Mouse (Mus musculus) heart, embryonic 15.5 days (tissue): ENCODE data around the gene Fbxw21. TPM values are rescaled to one million over a fixed set of nuclear protein-coding genes. Genes with fewer than 3 reads are reported as not detected.

ENCODE experiments used
- ATAC-seq: fragments of 200-750 bp; cut with Nextera tagmentation; replicated peaks from 2 replicates; pipeline ENCODE4 v1.8.0; 2017; ENCODE audit warnings: low read depth, moderate TSS enrichment; ENCODE audit not compliant: insufficient number of reproducible peaks, insufficient read depth, low FRiP score
- H3K27ac ChIP-seq: fragments of 300-500 bp; sonication (generic); 2 replicates; pipeline ENCODE4 v1.5.1; 2015; ENCODE audit warnings: mild to moderate bottlenecking, inconsistent platforms
- H3K27me3 ChIP-seq: fragments of 300-500 bp; sonication (generic); 2 replicates; pipeline ENCODE4 v1.6.1; 2015; ENCODE audit warnings: inconsistent platforms
- H3K36me3 ChIP-seq: fragments of 300-500 bp; sonication (generic); 2 replicates; pipeline ENCODE4 v1.6.1; 2015; ENCODE audit warnings: mild to moderate bottlenecking, inconsistent platforms
- H3K4me1 ChIP-seq: fragments of 300-500 bp; sonication (generic); replicated peaks from 2 replicates; pipeline ENCODE4 v1.6.1; 2015; ENCODE audit warnings: inconsistent platforms
- H3K4me2 ChIP-seq: fragments of 300-500 bp; sonication (generic); 2 replicates; pipeline ENCODE4 v1.6.1; 2015; ENCODE audit warnings: inconsistent platforms, mild to moderate bottlenecking, moderate library complexity
- H3K4me3 ChIP-seq: fragments of 300-500 bp; sonication (generic); 2 replicates; pipeline ENCODE4 v1.5.1; 2015; ENCODE audit warnings: mild to moderate bottlenecking, inconsistent platforms
- H3K9ac ChIP-seq: fragments of 300-500 bp; sonication (generic); 2 replicates; pipeline ENCODE4 v1.6.1; 2015; ENCODE audit warnings: mild to moderate bottlenecking, inconsistent platforms
- H3K9me3 ChIP-seq: fragments of 300-500 bp; sonication (generic); replicated peaks from 2 replicates; pipeline ENCODE4 v1.6.1; 2016; ENCODE audit warnings: inconsistent platforms
- WGBS: fragments of 180-500 bp; shearing (Covaris S2); methylation state at CpG from one replicate; pipeline ENCODE4 v1.1.7; 2015; ENCODE audit warnings: mixed read lengths; 5-methylcytosine and 5-hydroxymethylcytosine counted together
- polyA plus RNA-seq: library from polyadenylated mRNA; unstranded; fragments of >200 nt; fragmentation: Nextera tagmentation; extraction: Ambion mirVana; gene quantifications from 2 replicates; pipeline ENCODE4 v1.2.1, GENCODE M21; 2015

Fbxw21 gene
- polyA plus RNA-seq, 1 experiment from 2014 or later: not detected

GRCm38 (mm10) chr9:109090446-109090845 lies 71.4 kb downstream of the Fbxw21 start:
- H3K4me2 ChIP-seq: no peak overlapping the region
- H3K4me1 ChIP-seq: peaks cover 26% of the 10 kb centered on the region
- WGBS: 69% methylated on average over 15 of the region's 15 CpGs
- H3K9me3 ChIP-seq: no peaks in the 10 kb centered on the region
- no peaks in the 10 kb centered on the region for H3K27me3 ChIP-seq
- no peak overlapping the region for H3K4me3 ChIP-seq
- no peak overlapping the region for H3K27ac ChIP-seq
- H3K9ac ChIP-seq: no peak overlapping the region
- H3K36me3 ChIP-seq: peaks cover 14% of the 10 kb centered on the region
- ATAC-seq: no peak

Other genes with a start within 250 kb of the Fbxw21 start
- gene Tmem89, start 247.4 kb downstream of the Fbxw21 start, polyA plus RNA-seq: not detected in 2 replicates
- 885 and 887 TPM in 2 replicates for gene Uqcrc1, start 225.4 kb downstream of the Fbxw21 start, polyA plus RNA-seq
- gene Col7a1, start 208.5 kb downstream of the Fbxw21 start, polyA plus RNA-seq: 1.2 and 1.4 TPM in 2 replicates
- not detected in 2 replicates for gene Ucn2, start 176.0 kb downstream of the Fbxw21 start, polyA plus RNA-seq
- 3.3 and 5.4 TPM in 2 replicates for gene Pfkfb4, start 170.3 kb downstream of the Fbxw21 start, polyA plus RNA-seq
- gene Shisa5, start 123.5 kb downstream of the Fbxw21 start, polyA plus RNA-seq: 64.9 and 86.2 TPM in 2 replicates
- 9.2 and 13.6 TPM in 2 replicates for gene Trex1, start 102.3 kb downstream of the Fbxw21 start, polyA plus RNA-seq
- 15.9 and 18.2 TPM in 2 replicates for gene Atrip, start 87.9 kb downstream of the Fbxw21 start, polyA plus RNA-seq
- gene Ccdc51, start 79.5 kb downstream of the Fbxw21 start, polyA plus RNA-seq: 14.2 and 14.3 TPM in 2 replicates
- gene Tma7, start 79.5 kb downstream of the Fbxw21 start, polyA plus RNA-seq: 417 and 539 TPM in 2 replicates
- 6.3 and 10.3 TPM in 2 replicates for gene Plxnb1, start 66.7 kb downstream of the Fbxw21 start, polyA plus RNA-seq
- gene Fbxw13, start 33.9 kb upstream of the Fbxw21 start, polyA plus RNA-seq: not detected in 2 replicates
- not detected in 2 replicates for gene Fbxw20, start 72.7 kb upstream of the Fbxw21 start, polyA plus RNA-seq
- gene Fbxw14, start 125.6 kb upstream of the Fbxw21 start, polyA plus RNA-seq: not detected in 2 replicates
- not detected in 2 replicates for gene Fbxw28, start 177.6 kb upstream of the Fbxw21 start, polyA plus RNA-seq
- gene Fbxw22, start 242.3 kb upstream of the Fbxw21 start, polyA plus RNA-seq: not detected in 2 replicates